Mouse (Mus musculus) heart, postnatal 36 days (tissue): Measurements from ENCODE around the gene Fbxo27. TPM values are rescaled to one million over a fixed set of nuclear protein-coding genes. Genes with fewer than 3 reads are reported as not detected.
"Not testable (repeated sequence)": the region's sequence is repeated elsewhere in the genome, so short reads cannot be mapped to it uniquely, and the experiment has no call there.

Experiments used
- DNase-seq, 2 experiments: peaks; one replicate each; pipeline ENCODE4 v3.0.0; 2021 to 2022
- intact Hi-C: fragments of 180-260 bp; cut with DNase I; formaldehyde crosslinking; loops from one replicate; pipeline ENCODE4 v1.15.1; 2025
- total RNA-seq, 2 experiments: library from RNA; stranded (reverse); gene quantifications; 2 replicates each; pipeline ENCODE4 v1.2.3; 2021

Gene Fbxo27
- total RNA-seq: under 1 TPM in 1 of 2 experiments, not detected in 1; 0.22 TPM

DNA sequence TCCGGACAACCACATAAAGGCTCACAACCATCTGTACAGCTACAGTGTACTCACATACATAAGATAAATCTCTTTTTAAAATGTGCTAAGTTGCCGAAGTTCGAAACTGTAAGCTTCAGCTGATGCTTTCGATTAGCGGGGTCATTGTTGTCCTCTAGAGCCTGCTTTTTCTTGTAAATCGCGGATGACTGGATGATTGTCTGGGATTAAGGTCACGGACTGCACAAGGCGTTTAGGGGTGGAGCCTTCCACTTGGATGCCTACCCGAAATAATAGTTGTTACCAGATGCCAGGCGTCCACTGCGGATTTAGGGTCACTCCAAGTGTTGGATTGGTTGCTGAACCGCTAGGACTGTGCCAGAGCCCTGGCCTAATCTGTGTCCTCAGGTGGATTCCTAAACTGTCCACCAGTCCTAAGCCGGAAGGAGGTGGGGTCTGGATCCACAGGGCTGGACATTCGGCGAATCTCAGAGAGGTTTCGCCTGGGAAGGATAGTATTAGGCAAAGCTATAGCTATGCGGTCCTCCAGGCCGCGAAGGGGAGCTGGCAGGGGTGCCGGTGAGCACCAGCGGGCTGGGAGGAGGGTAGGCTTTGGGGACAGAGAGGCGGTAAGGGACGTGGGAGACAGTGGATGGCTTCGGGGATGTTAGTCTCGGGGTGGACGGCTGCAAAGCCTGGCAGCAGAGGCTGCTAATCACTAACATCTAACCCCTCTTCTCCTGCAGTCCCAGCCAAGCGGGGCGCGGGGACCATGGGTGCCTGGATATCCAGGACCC lies at the start of gene Fbxo27:
Gene Fbxo27 (plus strand): TSS at position 305 of the 776 bp plus-strand sequence.
- intact Hi-C loops: no loop called here
- DNase-seq: no peak

GRCm38 (mm10) chr7:28645366-28645765 lies 47.3 kb upstream of the Fbxo27 start:
- intact Hi-C loops: no loop called here
- no peak for DNase-seq

DNA sequence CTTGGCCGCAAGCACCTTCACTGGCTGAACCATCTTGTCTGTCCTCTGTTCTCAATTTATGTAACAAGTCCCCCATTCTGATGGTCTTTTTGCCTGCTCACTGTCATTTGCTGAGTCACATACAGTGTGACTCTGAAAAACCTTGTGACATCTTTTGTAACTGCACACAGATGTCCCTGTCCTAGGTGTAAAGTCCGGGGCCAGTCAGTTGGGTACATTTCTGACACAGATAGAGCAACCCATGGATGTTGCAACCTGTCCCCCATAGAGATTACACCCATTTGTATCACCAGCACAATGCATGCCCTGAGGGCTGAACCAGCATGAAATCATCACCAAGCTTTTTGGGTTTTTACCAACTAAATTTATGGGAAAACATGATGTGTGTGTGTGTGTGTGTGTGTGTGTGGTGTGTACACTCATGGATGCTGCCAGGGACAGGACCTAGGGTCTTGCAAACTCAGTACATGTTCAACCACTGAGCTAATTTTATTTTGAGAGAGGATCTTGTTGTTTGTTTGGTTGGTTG lies 46.6 kb upstream of the Fbxo27 start:
- DNase-seq: no peak
- intact Hi-C loops: no loop called here

GRCm38 (mm10) chr7:28647016-28647415 lies 45.6 kb upstream of the Fbxo27 start:
- intact Hi-C loops: no loop called here
- no peak for DNase-seq

GRCm38 (mm10) chr7:28651157-28651556 lies 41.5 kb upstream of the Fbxo27 start:
- no peak for DNase-seq
- intact Hi-C loops: no loop called here

DNA sequence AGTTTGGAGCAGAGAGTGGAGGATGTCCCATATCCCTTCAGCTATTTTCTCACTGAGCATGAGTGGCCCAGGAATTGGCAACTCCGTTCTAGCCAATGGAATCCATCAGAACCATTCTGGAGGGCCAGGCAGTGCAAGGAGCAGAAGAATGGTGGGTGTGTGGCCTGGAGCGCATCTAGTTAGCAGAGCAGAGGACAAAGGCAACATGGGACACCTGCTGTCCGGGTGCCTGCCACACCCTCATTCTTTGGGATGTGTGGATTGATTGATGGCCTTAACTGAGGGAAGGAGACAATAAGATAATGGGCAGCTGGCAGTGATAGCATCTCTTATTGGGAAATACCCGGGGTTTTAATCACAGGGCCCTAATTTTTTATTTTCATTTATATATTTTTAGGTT lies 36.2 kb upstream of the Fbxo27 start:
- DNase-seq: no peak
- intact Hi-C loops: no loop called here

- intact Hi-C loops: no loop called here
- DNase-seq: no peak
Observed at GRCm38 (mm10) chr7:28665620-28666579, 26.7 kb upstream of the Fbxo27 start.

DNA sequence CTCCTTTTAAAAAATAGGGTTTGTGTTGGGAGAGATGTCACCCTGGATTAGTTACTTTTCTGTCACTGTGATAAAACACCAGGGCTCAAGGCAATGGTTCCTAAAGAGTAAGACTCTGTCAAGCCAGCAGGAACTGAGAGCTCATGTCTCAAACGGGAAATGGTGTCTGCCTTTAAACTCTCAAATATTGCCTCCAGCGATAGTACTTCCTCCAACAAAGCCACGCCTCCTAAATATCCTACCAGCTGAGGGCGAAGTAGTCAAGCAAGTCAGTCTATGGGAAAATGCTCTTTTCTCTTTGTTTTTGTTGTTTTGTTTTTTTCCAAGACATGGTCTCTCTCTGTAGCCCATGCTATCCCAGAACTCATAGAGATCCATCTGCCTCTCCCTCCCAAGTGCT lies 21.5 kb upstream of the Fbxo27 start:
- DNase-seq: no peak
- intact Hi-C loops: no loop called here

GRCm38 (mm10) chr7:28672276-28672675 lies 20.4 kb upstream of the Fbxo27 start:
- no peak for DNase-seq
- intact Hi-C loops: no loop called here

- DNase-seq, intact Hi-C loops: not testable (repeated sequence)
Observed at GRCm38 (mm10) chr7:28672786-28673185, 19.9 kb upstream of the Fbxo27 start.

GRCm38 (mm10) chr7:28674994-28675393 lies 17.7 kb upstream of the Fbxo27 start:
- intact Hi-C loops: loop anchor here (5.0 kb wide), 1 partner anchor 52 kb away; no protein-coding TSS in a partner anchor

DNA sequence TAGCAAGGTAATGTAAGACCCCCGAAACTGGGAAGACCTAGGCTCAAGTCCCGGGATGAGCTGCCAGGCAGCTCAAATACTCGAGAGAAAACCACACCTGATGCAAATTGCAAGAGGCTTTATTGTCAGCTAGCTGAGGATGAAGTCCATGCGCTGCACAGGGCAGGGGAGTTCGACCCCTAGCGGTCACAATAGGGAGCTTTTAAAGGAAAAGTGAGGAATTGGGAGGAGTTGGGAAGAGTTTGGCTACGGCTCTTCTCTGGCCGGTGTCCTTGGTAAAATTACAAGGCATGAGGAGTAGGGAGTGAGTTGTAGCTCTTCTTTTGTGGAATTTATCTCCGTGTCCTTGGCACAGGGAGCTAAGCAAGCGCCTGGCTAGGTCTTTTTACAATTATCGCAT lies 16.9 kb upstream of the Fbxo27 start:
- DNase-seq: peak; percentile 9 to 11
- intact Hi-C loops: loop anchor here (5.0 kb wide), 1 partner anchor 52 kb away; no protein-coding TSS in a partner anchor

More at GRCm38 (mm10) chr7:28674994-28675393, 17.7 kb upstream of the Fbxo27 start:
- no peak for DNase-seq

GRCm38 (mm10) chr7:28676811-28677541 lies 15.7 kb upstream of the Fbxo27 start:
- DNase-seq: no peak
- intact Hi-C loops: loop anchor here (5.0 kb wide), 1 partner anchor 50 kb away; no protein-coding TSS in a partner anchor

DNA sequence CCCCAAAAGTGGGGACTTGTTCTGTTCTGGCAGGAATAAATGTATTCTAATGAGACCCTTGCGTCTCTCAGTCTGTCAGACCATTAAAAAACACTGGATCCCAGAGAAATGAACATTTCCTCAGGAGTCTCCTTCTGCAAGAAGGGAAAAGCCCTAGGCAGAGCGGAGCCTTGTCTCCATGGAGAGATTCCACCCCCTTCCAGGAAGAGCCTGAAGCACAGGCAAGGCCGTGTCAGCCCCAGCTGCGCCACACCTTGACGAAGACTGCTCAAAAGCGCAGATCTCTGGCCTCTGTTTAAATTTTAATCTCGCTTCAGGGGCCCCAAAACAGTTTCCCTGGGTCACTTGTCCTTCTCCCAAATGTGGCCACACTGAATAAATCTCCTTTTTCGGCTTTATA lies 15.0 kb upstream of the Fbxo27 start:
- no peak for DNase-seq
- intact Hi-C loops: loop anchor here (5.0 kb wide), 1 partner anchor 50 kb away; no protein-coding TSS in a partner anchor

DNA sequence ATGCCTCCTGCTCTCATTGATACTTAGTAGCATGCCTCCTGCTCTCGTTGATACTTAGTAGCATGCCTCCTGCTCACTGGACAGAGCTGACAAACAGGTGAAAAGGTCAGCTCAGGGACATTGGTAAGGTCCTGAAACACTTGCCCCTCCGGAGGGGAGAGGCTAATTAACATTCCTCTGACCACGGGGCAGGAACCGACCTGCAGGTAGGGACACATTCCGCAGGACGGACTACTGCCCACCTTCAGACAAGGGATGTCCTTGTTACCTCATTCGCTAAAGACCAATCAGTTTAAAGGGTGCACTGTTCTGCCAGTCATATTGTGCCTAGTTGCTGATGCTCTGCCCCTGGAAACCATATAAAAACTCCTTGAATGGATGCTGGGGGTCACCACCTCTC lies 1.6 kb upstream of the Fbxo27 start:
- intact Hi-C loops: no loop called here
- no peak for DNase-seq

GRCm38 (mm10) chr7:28693321-28693966 lies 795 bp downstream of the Fbxo27 start:
- DNase-seq: peak in 1 of 2 experiments; percentile 13
- intact Hi-C loops: no loop called here

DNA sequence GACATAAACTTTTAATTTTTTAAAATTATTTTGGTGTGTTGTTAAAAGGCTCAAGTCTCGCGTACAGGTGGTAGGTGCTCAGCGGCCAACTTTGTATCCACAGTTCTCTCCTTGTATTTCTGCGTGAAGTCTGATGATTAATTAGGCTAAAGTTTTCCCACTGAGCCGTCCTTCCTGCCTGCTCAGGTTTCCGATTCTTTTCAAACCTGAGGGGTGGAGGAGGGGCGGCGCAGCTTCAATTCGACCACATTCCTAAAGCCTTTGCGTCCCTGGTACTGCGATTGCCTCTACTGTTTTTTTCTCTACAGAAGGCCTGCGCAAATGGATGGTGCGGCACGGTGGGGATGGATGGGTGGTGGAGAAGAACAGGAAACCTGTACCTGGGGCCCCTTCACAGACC lies 1.8 kb downstream of the Fbxo27 start:
- intact Hi-C loops: no loop called here
- DNase-seq: no peak

GRCm38 (mm10) chr7:28694966-28695511 lies 2.4 kb downstream of the Fbxo27 start:
- intact Hi-C loops: no loop called here
- no peak for DNase-seq

DNA sequence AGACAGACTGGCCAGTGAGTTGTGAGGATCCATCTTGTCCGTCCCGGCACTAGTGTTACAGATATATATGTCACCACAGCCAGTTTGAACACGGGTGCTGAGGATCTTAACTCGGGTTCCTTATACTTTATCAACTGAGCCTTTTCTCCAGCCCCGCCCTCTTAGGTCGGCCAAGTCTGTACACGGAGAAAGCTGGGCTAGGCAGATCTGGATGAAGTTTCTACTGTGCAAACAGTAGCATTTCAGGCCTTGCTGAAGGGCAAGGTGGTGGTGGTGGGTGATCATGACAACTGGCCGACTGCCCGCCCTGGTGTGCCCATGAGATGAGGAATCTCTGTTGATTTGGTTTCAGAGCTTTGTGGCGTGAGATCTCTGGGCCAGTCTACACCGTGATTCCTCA lies 4.6 kb downstream of the Fbxo27 start:
- no peak for DNase-seq
- intact Hi-C loops: no loop called here
